ENCODE assay signal across 10 mouse cellular contexts in genomic region chr13:112264666-112265065, GRCm38 (mm10). TPM values are rescaled to one million over a fixed set of nuclear protein-coding genes. Genes with fewer than 3 reads are reported as not detected.
DNase-seq lines count a peak whose midpoint lies in the region; ATAC-seq lines count a peak whose summit lies in the region.
"Had no signal": no experiment of that assay in that cellular context is flagged by ENCODE, and none has a peak within 500 bp of the region (broad histone marks: within the 10 kb centered on the region; RNA-seq: fewer than 3 reads in every experiment).

No protein-coding gene starts in this region.

- H3K9me3 ChIP-seq in forebrain, embryonic 13.5 days (replicated peaks): no peaks in the 10 kb centered on the region
- no peaks in the 10 kb centered on the region for H3K9me3 ChIP-seq in forebrain, embryonic 11.5 days (ENCODE audit: control insufficient read depth, low read length)
- H3K9me3 ChIP-seq: heart, embryonic 15.5 days; neural tube, embryonic 12.5 days had no signal

- DNase-seq in forebrain, embryonic 11.5 days (ENCODE audit: low spot score): no peak
- peak; percentile 37 for DNase-seq in right cerebral cortex, adult 18-20 months
- no peak for DNase-seq in right cerebral cortex, postnatal 36 days (ENCODE audit: low spot score in 2 of 2)
- peak; percentile 75 for DNase-seq in embryo, embryonic 10 days (ENCODE audit: low spot score)
- peak; percentile 70 for DNase-seq in kidney, postnatal 10 days
- DNase-seq in neural tube, embryonic 10.5 days (ENCODE audit: extremely low spot score, low spot score): peak; percentile 42
- DNase-seq in gastrocnemius, postnatal 10 days: no peak

- ATAC-seq in forebrain, embryonic 13.5 days: peak; percentile 88
- ATAC-seq in forebrain, embryonic 11.5 days (replicated peaks; ENCODE audit: low FRiP score): no peak; the same call in 1 of the 2 replicates

- no peak overlapping the region for H3K9ac ChIP-seq in forebrain, embryonic 13.5 days
- H3K9ac ChIP-seq in forebrain, embryonic 11.5 days (ENCODE audit: low read length): no peak overlapping the region
- H3K9ac ChIP-seq: heart, embryonic 15.5 days; neural tube, embryonic 12.5 days had no signal

- H3K27ac ChIP-seq in forebrain, embryonic 13.5 days: no peak overlapping the region
- H3K27ac ChIP-seq in forebrain, embryonic 11.5 days (ENCODE audit: low read depth, low read length): no peak overlapping the region
- H3K27ac ChIP-seq: heart, embryonic 15.5 days; neural tube, embryonic 12.5 days had no signal

- H3K4me1 ChIP-seq in forebrain, embryonic 13.5 days: no peaks in the 10 kb centered on the region
- H3K4me1 ChIP-seq in forebrain, embryonic 11.5 days (replicated peaks; ENCODE audit: control insufficient read depth, insufficient read depth, low read length): no peaks in the 10 kb centered on the region
- H3K4me1 ChIP-seq: heart, embryonic 15.5 days; neural tube, embryonic 12.5 days had no signal

- H3K27me3 ChIP-seq in forebrain, embryonic 13.5 days: no peaks in the 10 kb centered on the region
- H3K27me3 ChIP-seq in forebrain, embryonic 11.5 days (ENCODE audit: control insufficient read depth, insufficient read depth, low read length): no peaks in the 10 kb centered on the region
- H3K27me3 ChIP-seq: heart, embryonic 15.5 days; neural tube, embryonic 12.5 days had no signal

- H3K4me3 ChIP-seq in forebrain, embryonic 13.5 days: no peak overlapping the region
- H3K4me3 ChIP-seq in forebrain, embryonic 11.5 days (ENCODE audit: low read depth, low read length): no peak overlapping the region
- H3K4me3 ChIP-seq: heart, embryonic 15.5 days; neural tube, embryonic 12.5 days had no signal

- no peak overlapping the region for H3K4me2 ChIP-seq in forebrain, embryonic 13.5 days
- H3K4me2 ChIP-seq in forebrain, embryonic 11.5 days (ENCODE audit: low read depth, low read length, severe bottlenecking): no peak overlapping the region
- H3K4me2 ChIP-seq: heart, embryonic 15.5 days; neural tube, embryonic 12.5 days had no signal

- WGBS in forebrain, embryonic 13.5 days: 29% methylated on average over 4 of the region's 4 CpGs
- WGBS in forebrain, embryonic 11.5 days: 25% methylated on average over 4 of the region's 4 CpGs

- no peaks in the 10 kb centered on the region for H3K36me3 ChIP-seq in forebrain, embryonic 13.5 days (ENCODE audit: poor library complexity, severe bottlenecking)
- no peaks in the 10 kb centered on the region for H3K36me3 ChIP-seq in forebrain, embryonic 11.5 days (ENCODE audit: control insufficient read depth, insufficient read depth, low read length)
- H3K36me3 ChIP-seq: heart, embryonic 15.5 days; neural tube, embryonic 12.5 days had no signal

RNA-seq across cellular contexts. Expression of gene Ankrd55, which starts 23.6 kb away (rescaled TPM):
- 1.3 and 1.7 TPM in 2 replicates for polyA plus RNA-seq in forebrain, embryonic 13.5 days (2015; fragmentation: Nextera tagmentation; extraction: Ambion mirVana)
- polyA plus RNA-seq in forebrain, embryonic 11.5 days (2014; fragmentation: Nextera tagmentation; extraction: Ambion mirVana): 1.1 and 1.3 TPM in 2 replicates
- total RNA-seq in gastrocnemius, postnatal 10 days (2021): not detected

Comparison
In these comparisons a context has a peak if more than half of its experiments do, and no peak if none do; other contexts are left out.
1. DNase-seq: peak in right cerebral cortex, adult 18-20 months (single experiment), embryo, embryonic 10 days (single experiment), kidney, postnatal 10 days (single experiment) and neural tube, embryonic 10.5 days (single experiment); none in forebrain, embryonic 11.5 days (single experiment), right cerebral cortex, postnatal 36 days (0 of 2) and gastrocnemius, postnatal 10 days (single experiment).